Mouse (Mus musculus): ENCODE measurements at regions not wholly inside any gene's neighbourhood (a gene's known extent, or its start where the extent isn't known, plus 50 kb on each side); places are given as distances from the start of the nearest gene placed in this dataset.
A peak's percentile ranks its signal among the peaks of the same experiment; 100 is the strongest.

GRCm38 (mm10) chr6:100385640-100386039 lies 98.4 kb upstream of the Rybp start:
- H3K79me2 ChIP-seq (ENCODE audit: control insufficient read depth, insufficient read depth, low read length, poor library complexity) = no peaks in the 10 kb centered on the region
- H3K36me3 ChIP-seq (ENCODE audit: control insufficient read depth in 1 of 2, insufficient read depth in 2 of 2, low read length in 2 of 2) = no peaks in the 10 kb centered on the region
- no peak for DNase-seq (ENCODE audit: low read depth, low spot score)
- no peak for TF ChIP-seq SMC3 (IDR thresholded peaks at IDR 0.05; ENCODE audit: low read depth, low read length)
- no peak for TF ChIP-seq NRF1 (IDR thresholded peaks at IDR 0.05; ENCODE audit: insufficient read depth, low read depth, low read length, poor library complexity, severe bottlenecking)
- TF ChIP-seq USF2 (IDR thresholded peaks at IDR 0.05; ENCODE audit: borderline replicate concordance in 1 of 2, insufficient read depth in 1 of 2, low read depth in 1 of 2, low read length in 2 of 2) = no peak
- no peak for TF ChIP-seq GATA1 (IDR thresholded peaks at IDR 0.05; ENCODE audit: low read depth, low read length)
- no peak for TF ChIP-seq MEF2A (IDR thresholded peaks at IDR 0.05; ENCODE audit: extremely low read depth, insufficient replicate concordance, low read depth, low read length, poor library complexity, severe bottlenecking)
- no peak for TF ChIP-seq GABPA (IDR thresholded peaks at IDR 0.05; ENCODE audit: low read depth, low read length)
- H3K27ac ChIP-seq (ENCODE audit: control insufficient read depth, low read depth, low read length) = no peak overlapping the region
- peaks cover 0 to 1% of the 10 kb centered on the region in 2 experiments; a peak in 1 of 4 replicates for H3K27me3 ChIP-seq (ENCODE audit: control insufficient read depth in 1 of 2, insufficient read depth in 2 of 2, low read length in 2 of 2)
- no peak overlapping the region for H3K4me3 ChIP-seq (ENCODE audit: control insufficient read depth in 1 of 2, insufficient read depth in 1 of 2, low read depth in 2 of 2, low read length in 2 of 2)
- H3K9me3 ChIP-seq (replicated peaks; ENCODE audit: insufficient read depth, low read length) = no peaks in the 10 kb centered on the region
- no peak overlapping the region for H3K9ac ChIP-seq (ENCODE audit: control insufficient read depth, low read depth, low read length, poor library complexity, severe bottlenecking)
- H3K4me1 ChIP-seq (ENCODE audit: control insufficient read depth in 1 of 2, insufficient read depth in 2 of 2, low read length in 2 of 2) = no peaks in the 10 kb centered on the region

GRCm38 (mm10) chr6:100381046-100381445 lies 93.8 kb upstream of the Rybp start:
- Histone ChIP-seq H3K27me3 (ENCODE audit: control insufficient read depth in 1 of 2, insufficient read depth in 2 of 2, low read length in 2 of 2) (peaks cover 0 to 1% of the 10 kb centered on the region in 2 experiments; a peak in 1 of 4 replicates), H3K79me2 (ENCODE audit: control insufficient read depth, insufficient read depth, low read length, poor library complexity) (no peaks in the 10 kb centered on the region), H3K4me3 (ENCODE audit: control insufficient read depth in 1 of 2, insufficient read depth in 1 of 2, low read depth in 2 of 2, low read length in 2 of 2) (no peak overlapping the region), H3K4me1 (ENCODE audit: control insufficient read depth in 1 of 2, insufficient read depth in 2 of 2, low read length in 2 of 2) (no peaks in the 10 kb centered on the region), H3K36me3 (ENCODE audit: control insufficient read depth in 1 of 2, insufficient read depth in 2 of 2, low read length in 2 of 2) (no peaks in the 10 kb centered on the region), H3K9me3 (replicated peaks; ENCODE audit: insufficient read depth, low read length) (no peaks in the 10 kb centered on the region), H3K9ac (ENCODE audit: control insufficient read depth, low read depth, low read length, poor library complexity, severe bottlenecking) (no peak overlapping the region), H3K27ac (ENCODE audit: control insufficient read depth, low read depth, low read length) (no peak overlapping the region)
- no peak for TF ChIP-seq MYB (IDR thresholded peaks at IDR 0.05; ENCODE audit: low read depth, low read length)
- no peak for TF ChIP-seq RAD21 (IDR thresholded peaks at IDR 0.05; ENCODE audit: low read depth, low read length)
- peak; percentile 75 for TF ChIP-seq ZNF384 (IDR thresholded peaks at IDR 0.05; ENCODE audit: low read depth, low read length)
- no peak for TF ChIP-seq HCFC1 (IDR thresholded peaks at IDR 0.05; ENCODE audit: low read depth, low read length)
- TF ChIP-seq SIN3A (IDR thresholded peaks at IDR 0.05; ENCODE audit: low read length) = no peak
- DNase-seq (ENCODE audit: low read depth, low spot score) = peak; percentile 43

GRCm38 (mm10) chr6:100380536-100380935 lies 93.3 kb upstream of the Rybp start:
- H3K27me3 ChIP-seq (ENCODE audit: control insufficient read depth in 1 of 2, insufficient read depth in 2 of 2, low read length in 2 of 2) = no peaks in the 10 kb centered on the region; a peak in 1 of 4 replicates
- no peak overlapping the region for H3K27ac ChIP-seq (ENCODE audit: control insufficient read depth, low read depth, low read length)
- DNase-seq (ENCODE audit: low read depth, low spot score) = no peak
- H3K4me3 ChIP-seq (ENCODE audit: control insufficient read depth in 1 of 2, insufficient read depth in 1 of 2, low read depth in 2 of 2, low read length in 2 of 2) = no peak overlapping the region
- no peaks in the 10 kb centered on the region for H3K36me3 ChIP-seq (ENCODE audit: control insufficient read depth in 1 of 2, insufficient read depth in 2 of 2, low read length in 2 of 2)
- no peaks in the 10 kb centered on the region for H3K9me3 ChIP-seq (replicated peaks; ENCODE audit: insufficient read depth, low read length)
- no peak overlapping the region for H3K9ac ChIP-seq (ENCODE audit: control insufficient read depth, low read depth, low read length, poor library complexity, severe bottlenecking)
- H3K4me1 ChIP-seq (ENCODE audit: control insufficient read depth in 1 of 2, insufficient read depth in 2 of 2, low read length in 2 of 2) = no peaks in the 10 kb centered on the region
- no peaks in the 10 kb centered on the region for H3K79me2 ChIP-seq (ENCODE audit: control insufficient read depth, insufficient read depth, low read length, poor library complexity)
- TF ChIP-seq BHLHE40 (IDR thresholded peaks at IDR 0.05; ENCODE audit: borderline replicate concordance, low read depth, low read length) (no peak), E2F4 (IDR thresholded peaks at IDR 0.05; ENCODE audit: borderline replicate concordance, low read depth, low read length) (no peak), ZKSCAN1 (IDR thresholded peaks at IDR 0.05; ENCODE audit: low read depth, low read length) (no peak), JUND (IDR thresholded peaks at IDR 0.05; ENCODE audit: low read depth, low read length) (no peak), MAX (IDR thresholded peaks at IDR 0.05; ENCODE audit: low read length) (no peak), RAD21 (IDR thresholded peaks at IDR 0.05; ENCODE audit: low read depth, low read length) (no peak)

Data from MEL (cell line).